Comparison of ENCODE assay signal across 9 mouse cellular contexts in the genomic region with DNA sequence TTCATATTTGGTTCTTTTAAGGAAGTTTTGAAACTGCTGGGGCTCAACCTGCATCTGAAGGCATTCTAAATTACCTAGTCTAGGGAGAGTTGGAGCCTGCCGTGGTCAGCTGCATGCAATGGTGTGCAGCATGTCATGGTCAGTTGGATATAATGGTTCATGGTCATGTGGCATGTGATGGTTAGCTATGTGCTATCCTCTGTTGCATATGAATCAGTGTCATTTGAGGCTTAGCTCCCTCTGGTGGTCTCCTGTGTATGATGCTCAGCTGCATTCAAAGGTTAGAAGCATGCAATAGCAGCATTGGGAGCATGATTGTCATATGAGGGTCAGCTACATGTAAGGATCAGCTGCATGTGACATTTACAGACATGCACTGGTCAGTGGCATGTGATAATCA.
DNase-seq lines count a peak whose midpoint lies in the region; ATAC-seq and TF ChIP-seq lines count a peak whose summit lies in the region.
"Had no signal": no experiment of that assay in that cellular context is flagged by ENCODE, and none has a peak within 500 bp of the region (broad histone marks: within the 10 kb centered on the region; RNA-seq: fewer than 3 reads in every experiment).

No protein-coding gene starts in this region.

- 0 out of 2 replicates have a peak overlapping the region, but pooled peaks have one; percentile 16 for H3K27ac ChIP-seq in kidney, adult 2 months (ENCODE audit: insufficient read depth, low read depth, low read length)
- no peak overlapping the region for H3K27ac ChIP-seq in kidney, embryonic 15.5 days
- H3K27ac ChIP-seq: embryonic facial prominence, embryonic 15.5 days had no signal

- H3K9me3 ChIP-seq in kidney, embryonic 15.5 days (replicated peaks) = no peaks in the 10 kb centered on the region
- H3K9me3 ChIP-seq: embryonic facial prominence, embryonic 15.5 days had no signal

- TF ChIP-seq CTCF in kidney, adult 2 months (conservative IDR thresholded peaks at IDR 0.05; ENCODE audit: insufficient read depth, insufficient read length, low read depth, low read length) = peak; percentile 44

- 45% methylated on average over 1 of the region's 1 CpGs for WGBS in kidney, adult 2 months
- 37% methylated on average over 1 of the region's 1 CpGs for WGBS in kidney, embryonic 15.5 days

- no peak overlapping the region for H3K4me3 ChIP-seq in kidney, adult 2 months (ENCODE audit: insufficient read depth, low read depth, low read length)
- no peak overlapping the region for H3K4me3 ChIP-seq in kidney, embryonic 15.5 days (replicated peaks)
- H3K4me3 ChIP-seq: embryonic facial prominence, embryonic 15.5 days had no signal

- peaks cover 3% of the 10 kb centered on the region; the same call in 1 of the 2 replicates for H3K4me1 ChIP-seq in kidney, adult 2 months (ENCODE audit: control insufficient read depth, insufficient read depth, low read length)
- H3K4me1 ChIP-seq in kidney, embryonic 15.5 days = no peaks in the 10 kb centered on the region
- H3K4me1 ChIP-seq: embryonic facial prominence, embryonic 15.5 days had no signal

- intact Hi-C loops in gastrocnemius, postnatal 14 days (cut with DNase I; ENCODE audit: low total_unique reads) = loop anchor here (10.0 kb wide), 1 partner anchor 130 kb away; no protein-coding TSS in a partner anchor

- no peaks in the 10 kb centered on the region for H3K36me3 ChIP-seq in kidney, adult 2 months (ENCODE audit: control insufficient read depth, insufficient read depth, low read length)
- no peaks in the 10 kb centered on the region for H3K36me3 ChIP-seq in kidney, embryonic 15.5 days
- H3K36me3 ChIP-seq: embryonic facial prominence, embryonic 15.5 days had no signal

- no peak overlapping the region for H3K4me2 ChIP-seq in kidney, embryonic 15.5 days
- H3K4me2 ChIP-seq: embryonic facial prominence, embryonic 15.5 days had no signal

- no peaks in the 10 kb centered on the region for H3K27me3 ChIP-seq in kidney, adult 2 months (replicated peaks; ENCODE audit: control insufficient read depth, insufficient read depth, low read length)
- H3K27me3 ChIP-seq in kidney, embryonic 15.5 days = no peaks in the 10 kb centered on the region
- H3K27me3 ChIP-seq: embryonic facial prominence, embryonic 15.5 days had no signal

- DNase-seq in CD4-positive, CD25-positive, alpha-beta regulatory T cell, adult 2 months (ENCODE audit: low read depth, low spot score) = peak; percentile 48
- peak; percentile 54 for DNase-seq in kidney, adult 2 months
- peak; percentile 16 for DNase-seq in R1 (ENCODE audit: low read depth, low spot score)
- DNase-seq in kidney, postnatal 10 days = peak; percentile 46
- peak; percentile 18 for DNase-seq in naive thymus-derived CD4-positive, alpha-beta T cell, adult 2 months (ENCODE audit: low read depth)
- no peak for DNase-seq in gastrocnemius, postnatal 14 days

- no peak overlapping the region for H3K9ac ChIP-seq in kidney, embryonic 15.5 days
- H3K9ac ChIP-seq: embryonic facial prominence, embryonic 15.5 days had no signal

- no peak for TF ChIP-seq POLR2A in kidney, adult 2 months (IDR thresholded peaks at IDR 0.05; ENCODE audit: low read depth, low read length)

- ATAC-seq in CD4-positive, CD25-positive, alpha-beta regulatory T cell, adult 4 months = no peak
- no peak; the same call in 1 of the 2 replicates for ATAC-seq in kidney, embryonic 15.5 days (replicated peaks; ENCODE audit: low FRiP score)
